Mouse (Mus musculus) kidney, adult 2 months (tissue): ENCODE measurements at regions not wholly inside any gene's neighbourhood (a gene's known extent, or its start where the extent isn't known, plus 50 kb on each side); places are given as distances from the start of the nearest gene placed in this dataset.

ENCODE experiments used
- DNase-seq: peaks from one replicate; pipeline ENCODE4 v3.0.0; 2021
- H3K27ac ChIP-seq: fragments of 200-500 bp; 2 replicates; pipeline ENCODE4 v1.5.1; 2012; ENCODE audit warnings: low read depth, low read length, control low read depth, inconsistent platforms; ENCODE audit not compliant: insufficient read depth
- H3K27me3 ChIP-seq: fragments of 200-500 bp; replicated peaks from 2 replicates; pipeline ENCODE4 v1.6.1; 2012; ENCODE audit warnings: mild to moderate bottlenecking, moderate library complexity, low read length, inconsistent platforms; ENCODE audit not compliant: control insufficient read depth, insufficient read depth
- H3K36me3 ChIP-seq: fragments of 200-500 bp; 2 replicates; pipeline ENCODE4 v1.6.1; 2012; ENCODE audit warnings: mild to moderate bottlenecking, moderate library complexity, low read length, inconsistent platforms; ENCODE audit not compliant: control insufficient read depth, insufficient read depth
- H3K4me1 ChIP-seq: fragments of 200-500 bp; 2 replicates; pipeline ENCODE4 v1.6.1; 2011; ENCODE audit warnings: low read length; ENCODE audit not compliant: control insufficient read depth, insufficient read depth
- H3K4me3 ChIP-seq: fragments of 200-500 bp; 2 replicates; pipeline ENCODE4 v1.5.1; 2011; ENCODE audit warnings: mild to moderate bottlenecking, low read depth, low read length, control low read depth; ENCODE audit not compliant: insufficient read depth
- CTCF ChIP-seq: fragments of 200-500 bp; conservative IDR thresholded peaks from 2 replicates; pipeline ENCODE4 v1.5.1; 2011; ENCODE audit warnings: low read depth, mild to moderate bottlenecking, control low read depth, low read length, moderate library complexity, mixed read lengths; ENCODE audit not compliant: insufficient read depth, insufficient read length
- POLR2A ChIP-seq: fragments of 200-500 bp; IDR thresholded peaks from one replicate; pipeline ENCODE4 v1.6.1; 2011; ENCODE audit warnings: low read depth, low read length, control low read depth
- WGBS: fragments of 180-500 bp; shearing (Covaris S2); methylation state at CpG from one replicate; pipeline ENCODE4 v1.1.7; 2018; 5-methylcytosine and 5-hydroxymethylcytosine counted together

DNA sequence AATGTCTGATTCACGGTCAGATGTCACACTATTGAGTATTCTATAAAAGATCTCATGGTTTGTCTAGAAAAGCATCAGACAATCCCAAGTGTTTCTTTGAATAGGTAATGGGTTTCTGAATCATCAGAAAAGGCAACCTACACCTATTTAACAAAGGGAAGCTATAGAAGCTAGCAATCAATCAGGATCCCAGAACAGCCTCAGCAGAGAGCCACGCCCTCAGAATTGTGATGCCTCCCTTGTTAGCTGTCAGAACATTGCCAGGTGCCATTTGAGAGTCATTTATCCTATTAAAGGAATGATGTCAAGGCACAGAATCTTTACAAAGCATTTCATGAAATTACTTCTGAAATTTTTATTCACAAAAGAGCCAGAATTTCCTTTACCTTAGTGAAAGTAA, 542.7 kb downstream of the Kctd12 start:
- Histone ChIP-seq H3K4me1 (no peaks in the 10 kb centered on the region), H3K27ac (no peak overlapping the region), H3K27me3 (no peaks in the 10 kb centered on the region), H3K36me3 (no peaks in the 10 kb centered on the region), H3K4me3 (no peak overlapping the region)
- 90% methylated on average over 2 of the region's 2 CpGs for WGBS
- no peak for TF ChIP-seq POLR2A
- no peak for TF ChIP-seq CTCF
- DNase-seq = no peak

DNA sequence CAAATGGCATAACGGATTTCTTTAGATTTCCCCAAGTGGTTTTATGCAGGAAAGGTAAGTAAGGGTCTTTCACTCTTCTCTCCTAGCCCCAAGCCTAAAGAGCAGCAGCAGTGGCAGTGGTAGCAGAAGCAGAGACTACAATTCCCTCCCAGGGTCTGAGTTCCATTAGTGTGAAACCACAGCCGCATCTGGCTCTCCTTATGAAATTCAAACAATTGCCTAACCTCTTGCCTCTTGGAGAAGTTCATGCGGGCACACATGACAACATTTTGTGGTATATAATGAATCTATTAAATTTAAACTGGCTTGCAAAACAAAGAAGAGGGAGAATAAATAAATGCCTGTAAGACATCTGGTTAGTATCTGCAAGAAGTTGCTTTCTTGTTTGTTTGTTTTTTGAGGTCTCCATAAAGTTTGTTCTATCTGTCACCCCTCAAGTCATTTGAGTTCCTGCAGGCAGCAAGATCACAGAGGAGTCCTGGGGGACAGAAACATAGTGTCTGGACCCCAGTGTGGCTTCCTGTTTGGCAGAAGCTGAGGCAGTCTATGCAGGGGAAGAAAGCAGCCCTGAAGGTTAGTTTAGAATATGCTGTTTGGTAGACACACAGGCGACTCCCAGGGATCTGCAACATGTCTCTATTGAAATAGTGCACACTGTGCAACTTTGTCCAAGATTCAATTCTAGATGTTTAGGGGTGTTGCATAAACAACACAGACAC, 578.9 kb downstream of the Kctd12 start:
- no peak for TF ChIP-seq POLR2A
- no peak for TF ChIP-seq CTCF
- WGBS = 66% methylated on average over 4 of the region's 4 CpGs
- Histone ChIP-seq H3K27me3 (no peaks in the 10 kb centered on the region), H3K36me3 (no peaks in the 10 kb centered on the region), H3K27ac (no peak overlapping the region), H3K4me3 (no peak overlapping the region), H3K4me1 (no peaks in the 10 kb centered on the region)
- DNase-seq = no peak

DNA sequence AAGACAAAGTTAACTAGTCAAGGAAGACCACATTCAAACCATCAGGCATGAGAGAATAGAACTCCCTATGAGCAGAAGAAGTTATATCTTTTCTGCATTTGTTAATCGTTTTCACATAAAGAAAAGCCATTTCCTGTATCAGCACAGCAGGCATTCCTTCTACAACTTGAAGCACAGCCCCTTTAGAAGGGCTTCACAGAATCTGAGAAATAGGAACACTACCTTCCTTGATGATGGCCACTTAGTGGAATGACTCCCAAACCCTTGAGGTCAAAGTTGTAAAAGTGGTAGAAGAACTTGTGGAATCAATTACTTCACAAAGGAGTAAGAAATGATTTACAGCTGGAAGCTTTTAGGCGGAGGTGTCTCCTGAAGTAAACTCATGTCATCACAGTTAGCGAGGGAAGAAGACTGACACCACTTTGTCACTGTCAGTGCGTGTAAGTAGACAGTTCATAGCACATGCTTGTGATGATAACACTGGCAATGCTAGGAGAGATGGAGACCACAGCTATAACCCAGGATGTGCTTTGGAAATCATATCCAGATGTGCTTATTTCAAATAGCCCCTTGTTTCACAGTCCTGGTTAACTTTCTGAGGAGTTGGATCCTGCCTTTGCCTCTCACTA, 580.3 kb downstream of the Kctd12 start:
- 50% methylated on average over 4 of the region's 4 CpGs for WGBS
- H3K27me3 ChIP-seq = no peaks in the 10 kb centered on the region
- no peak for TF ChIP-seq CTCF
- TF ChIP-seq POLR2A = no peak
- no peak overlapping the region for H3K27ac ChIP-seq
- no peak overlapping the region for H3K4me3 ChIP-seq
- no peaks in the 10 kb centered on the region for H3K4me1 ChIP-seq
- DNase-seq = no peak
- no peaks in the 10 kb centered on the region for H3K36me3 ChIP-seq

DNA sequence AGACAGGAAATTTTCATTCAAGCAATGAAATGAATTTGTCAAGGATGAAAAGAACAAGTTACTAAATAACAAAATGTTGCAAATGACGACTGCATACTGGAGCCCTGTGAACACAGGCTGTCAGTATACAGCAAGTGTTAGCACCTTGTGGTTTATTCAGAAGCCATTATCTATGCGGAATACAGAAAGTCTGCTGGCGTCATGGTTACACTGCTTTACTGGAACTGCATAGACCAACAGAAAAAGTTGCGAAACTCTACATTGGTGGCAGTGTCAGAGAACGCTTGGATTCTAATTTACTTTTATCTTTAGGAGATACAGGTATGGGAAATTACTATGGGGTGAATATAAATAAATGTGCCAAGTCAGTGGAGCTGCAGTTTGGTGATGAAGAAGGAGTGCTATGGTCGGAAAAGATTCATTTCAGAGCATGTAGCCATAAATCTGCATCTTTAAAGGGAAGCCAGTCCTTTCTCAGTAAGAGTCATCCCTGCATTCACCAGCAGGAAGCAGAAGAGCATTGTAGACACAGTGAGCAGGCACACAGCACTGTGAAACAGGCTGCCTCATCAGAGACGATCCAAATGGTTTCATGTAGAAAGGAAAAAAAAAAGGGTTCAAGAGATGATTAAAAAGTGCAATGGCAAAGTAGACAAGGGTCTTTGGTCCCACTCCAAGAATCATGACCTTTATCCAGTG, 586.3 kb downstream of the Kctd12 start:
- Histone ChIP-seq H3K4me1 (no peaks in the 10 kb centered on the region), H3K27me3 (no peaks in the 10 kb centered on the region), H3K36me3 (no peaks in the 10 kb centered on the region), H3K27ac (no peak overlapping the region), H3K4me3 (no peak overlapping the region)
- TF ChIP-seq POLR2A (no peak), CTCF (no peak)
- DNase-seq = no peak
- WGBS = 74% methylated on average over 7 of the region's 7 CpGs

DNA sequence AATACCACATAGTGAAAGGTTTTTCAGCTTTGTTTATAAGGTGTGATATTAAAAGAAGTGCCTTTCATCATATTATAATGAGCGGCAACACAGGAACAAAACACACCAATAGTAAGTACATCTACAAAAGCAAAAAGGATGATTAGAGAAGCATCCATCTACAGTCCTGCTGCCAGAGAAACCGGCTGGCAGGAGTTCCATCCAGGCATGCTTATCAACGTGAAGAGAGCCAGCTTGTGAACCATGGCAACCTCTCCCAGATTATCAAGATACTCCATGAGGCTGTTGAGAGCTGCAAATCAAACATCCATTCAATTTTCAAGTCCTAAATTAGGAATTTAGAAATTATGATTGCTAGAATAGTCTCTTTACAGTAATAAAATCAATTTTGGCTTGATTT, 590.1 kb downstream of the Kctd12 start:
- H3K27me3 ChIP-seq = no peaks in the 10 kb centered on the region
- 77% methylated on average over 3 of the region's 3 CpGs for whole genome bisulfite sequencing
- no peak overlapping the region for H3K27ac ChIP-seq
- no peak for TF ChIP-seq POLR2A
- TF ChIP-seq CTCF = no peak
- H3K4me3 ChIP-seq = no peak overlapping the region
- no peaks in the 10 kb centered on the region for H3K36me3 ChIP-seq
- no peaks in the 10 kb centered on the region for H3K4me1 ChIP-seq
- no peak for DNase-seq

DNA sequence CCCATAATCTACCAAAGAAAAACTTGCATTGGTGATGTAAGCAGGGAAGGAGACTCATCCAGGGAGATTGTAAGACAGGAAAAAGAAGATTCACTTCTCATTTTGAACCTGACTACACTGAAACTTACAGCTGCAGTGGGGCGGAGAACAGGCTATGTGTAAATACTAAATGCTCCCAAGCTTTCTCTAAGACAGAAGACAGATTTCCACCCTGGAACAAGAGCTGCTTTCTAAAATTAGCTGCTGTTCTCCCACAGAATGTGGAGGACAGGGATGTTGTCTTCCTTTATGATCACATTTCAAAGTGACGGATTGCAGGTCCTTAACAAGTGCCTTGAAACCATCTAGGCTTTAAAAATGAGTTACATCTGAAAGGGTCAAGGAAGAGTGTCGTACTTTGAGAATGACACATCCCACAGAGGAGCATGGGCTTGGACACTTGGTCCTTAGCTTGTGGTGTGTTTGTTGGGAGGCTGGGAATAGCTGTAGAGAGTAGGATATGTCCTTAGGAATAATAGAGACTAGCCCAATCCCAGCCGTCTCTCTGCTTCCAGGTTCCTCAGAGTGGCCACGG, 609.4 kb downstream of the Kctd12 start:
- Histone ChIP-seq H3K4me1 (no peaks in the 10 kb centered on the region), H3K27ac (no peak overlapping the region), H3K27me3 (no peaks in the 10 kb centered on the region), H3K4me3 (no peak overlapping the region), H3K36me3 (no peaks in the 10 kb centered on the region)
- TF ChIP-seq CTCF = no peak
- no peak for TF ChIP-seq POLR2A
- WGBS = 41% methylated on average over 5 of the region's 5 CpGs
- DNase-seq = no peak

DNA sequence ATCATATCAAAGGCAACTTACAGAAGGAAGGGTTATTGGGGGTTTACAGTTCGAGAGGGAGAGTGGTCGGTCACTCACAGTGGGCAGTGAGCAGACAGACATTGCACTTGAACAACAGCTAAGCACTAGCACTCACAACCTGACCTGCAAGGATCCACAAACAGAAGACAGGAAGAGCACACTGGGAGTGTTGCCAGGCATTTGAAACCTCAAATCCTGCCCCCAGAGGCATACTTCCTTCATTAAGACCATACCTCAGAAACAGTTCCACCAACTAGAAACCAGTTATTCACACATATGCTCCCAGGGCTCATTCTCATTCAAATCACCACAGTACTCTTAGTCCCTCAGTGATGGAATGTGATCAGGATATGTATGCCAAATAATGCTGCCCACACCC, 620.8 kb downstream of the Kctd12 start:
- 75% methylated on average over 2 of the region's 2 CpGs for WGBS
- no peak for TF ChIP-seq CTCF
- TF ChIP-seq POLR2A = no peak
- Histone ChIP-seq H3K4me3 (no peak overlapping the region), H3K27me3 (no peaks in the 10 kb centered on the region), H3K4me1 (no peaks in the 10 kb centered on the region), H3K27ac (no peak overlapping the region), H3K36me3 (no peaks in the 10 kb centered on the region)
- DNase-seq = no peak
